In the genomic region with DNA sequence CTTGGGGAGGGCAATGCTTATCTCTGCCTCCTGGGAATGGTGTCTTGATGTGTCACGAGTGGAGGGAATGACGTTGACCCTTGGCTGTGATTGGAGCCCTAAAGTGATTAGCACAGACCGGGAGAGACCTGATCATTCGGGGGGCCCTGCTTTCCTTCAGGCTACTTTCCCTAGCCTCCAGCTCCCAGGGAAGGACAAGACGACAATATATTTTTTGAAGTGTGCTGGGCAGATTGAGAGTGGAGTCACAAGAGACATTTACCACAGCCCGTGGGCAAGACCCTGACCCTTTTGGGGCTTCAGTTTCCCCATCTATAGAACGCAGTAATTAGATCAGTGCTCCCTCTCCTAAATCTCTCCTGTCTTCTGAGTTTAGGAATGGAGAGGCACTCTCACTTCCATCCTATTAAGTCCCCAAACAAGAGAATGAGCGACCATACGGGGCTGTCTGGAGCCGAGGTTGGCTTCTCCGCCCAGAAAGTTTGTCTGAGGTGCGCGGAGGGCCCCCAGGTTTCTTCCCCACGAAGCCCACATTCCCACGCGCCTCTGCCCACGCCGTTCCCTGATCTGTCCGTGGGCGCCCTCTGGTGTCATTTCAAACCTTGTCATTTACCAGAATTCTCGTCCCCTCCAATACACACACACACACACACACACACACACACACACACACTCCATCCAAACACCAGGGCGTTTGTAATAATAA, we compare ENCODE assay signal across 8 mouse cellular contexts. TPM values are rescaled to one million over a fixed set of nuclear protein-coding genes. Genes with fewer than 3 reads are reported as not detected.
DNase-seq lines count a peak whose midpoint lies in the region; ATAC-seq and TF ChIP-seq lines count a peak whose summit lies in the region.

No protein-coding gene starts in this region.

- peak; percentile 71 for DNase-seq in layer of hippocampus, adult 11-12 months (ENCODE audit: low spot score)
- no peak for DNase-seq in layer of hippocampus, adult 9-10 months (ENCODE audit: low spot score)
- DNase-seq in cerebellum, adult 8-10 months: peak; percentile 61
- peak; percentile 62 to 65 for DNase-seq in frontal cortex, postnatal 25 days (ENCODE audit: low spot score in 2 of 2)
- DNase-seq in kidney, adult 9 months: peak; percentile 50
- DNase-seq in limb, embryonic 14.5 days (ENCODE audit: low spot score): no peak
- DNase-seq in neural tube, embryonic 10.5 days (ENCODE audit: extremely low spot score, low spot score): peak; percentile 55
- DNase-seq in c-Kit-positive CD71-positive TER-119-positive erythroid progenitor cells, embryonic 14.5 days (ENCODE audit: low spot score): no peak

- no peaks in the 10 kb centered on the region; the same call in 1 of the 2 replicates for H3K9me3 ChIP-seq in limb, embryonic 14.5 days (ENCODE audit: control insufficient read depth, low read length)

- H3K4me3 ChIP-seq in limb, embryonic 14.5 days (replicated peaks; ENCODE audit: low read length): peak overlapping the region; percentile 49

- no peak for ATAC-seq in limb, embryonic 14.5 days (ENCODE audit: low FRiP score, low read depth)

- WGBS in limb, embryonic 14.5 days: 4% methylated on average over 22 of the region's 22 CpGs

- peaks cover 8% of the 10 kb centered on the region; the same call in 1 of the 2 replicates for H3K4me1 ChIP-seq in limb, embryonic 14.5 days (ENCODE audit: control insufficient read depth, insufficient read depth, low read length)

- H3K27ac ChIP-seq in limb, embryonic 14.5 days (replicated peaks; ENCODE audit: low read depth, low read length): no peak overlapping the region

- peak overlapping the region; percentile 95; the same call in 1 of the 2 replicates for H3K4me2 ChIP-seq in limb, embryonic 14.5 days (replicated peaks; ENCODE audit: low read depth, low read length, severe bottlenecking)

- no peaks in the 10 kb centered on the region for H3K36me3 ChIP-seq in limb, embryonic 14.5 days (ENCODE audit: control insufficient read depth, insufficient read depth, low read length)

- H3K27me3 ChIP-seq in limb, embryonic 14.5 days (ENCODE audit: control insufficient read depth, insufficient read depth, low read length): peaks cover 55% of the 10 kb centered on the region

- no peak overlapping the region for H3K9ac ChIP-seq in limb, embryonic 14.5 days (ENCODE audit: low read depth, low read length, severe bottlenecking)

- TF ChIP-seq POLR2A in limb, embryonic 14.5 days (IDR thresholded peaks at IDR 0.05; ENCODE audit: borderline replicate concordance, extremely low read depth, insufficient read depth, insufficient read length): no peak

RNA-seq across cellular contexts. Expression of a gene that starts 15.2 kb away (rescaled TPM):
- polyA plus RNA-seq in limb, embryonic 14.5 days (2012; rRNA removed): 0.03 TPM in 1 of 2 replicates, not detected in the other
- not detected in 2 replicates for polyA plus RNA-seq in limb, embryonic 14.5 days (2014; fragmentation: Nextera tagmentation; extraction: Ambion mirVana)

RNA-seq across cellular contexts. Expression of a gene that starts 15.5 kb away (rescaled TPM):
- 43.4 and 49.7 TPM in 2 replicates for polyA plus RNA-seq in limb, embryonic 14.5 days (2012; rRNA removed)
- polyA plus RNA-seq in limb, embryonic 14.5 days (2014; fragmentation: Nextera tagmentation; extraction: Ambion mirVana): 46.6 and 47.6 TPM in 2 replicates

RNA-seq across cellular contexts. Expression of a gene that starts 33.2 kb away (rescaled TPM):
- 104 and 128 TPM in 2 replicates for polyA plus RNA-seq in limb, embryonic 14.5 days (2012; rRNA removed)
- 49.0 and 54.9 TPM in 2 replicates for polyA plus RNA-seq in limb, embryonic 14.5 days (2014; fragmentation: Nextera tagmentation; extraction: Ambion mirVana)

Comparison
In these comparisons a context has a peak if more than half of its experiments do, and no peak if none do; other contexts are left out.
1. DNase-seq: peak in layer of hippocampus, adult 11-12 months (single experiment), cerebellum, adult 8-10 months (single experiment), frontal cortex, postnatal 25 days (2 of 2), kidney, adult 9 months (single experiment) and neural tube, embryonic 10.5 days (single experiment); none in layer of hippocampus, adult 9-10 months (single experiment), limb, embryonic 14.5 days (single experiment) and c-Kit-positive CD71-positive TER-119-positive erythroid progenitor cells, embryonic 14.5 days (single experiment).